Mouse (Mus musculus): ENCODE measurements around the gene Vmn1r218.
"Not testable (repeated sequence)": the region's sequence is repeated elsewhere in the genome, so short reads cannot be mapped to it uniquely, and the experiment has no call there.

The Vmn1r218 gene

DNA sequence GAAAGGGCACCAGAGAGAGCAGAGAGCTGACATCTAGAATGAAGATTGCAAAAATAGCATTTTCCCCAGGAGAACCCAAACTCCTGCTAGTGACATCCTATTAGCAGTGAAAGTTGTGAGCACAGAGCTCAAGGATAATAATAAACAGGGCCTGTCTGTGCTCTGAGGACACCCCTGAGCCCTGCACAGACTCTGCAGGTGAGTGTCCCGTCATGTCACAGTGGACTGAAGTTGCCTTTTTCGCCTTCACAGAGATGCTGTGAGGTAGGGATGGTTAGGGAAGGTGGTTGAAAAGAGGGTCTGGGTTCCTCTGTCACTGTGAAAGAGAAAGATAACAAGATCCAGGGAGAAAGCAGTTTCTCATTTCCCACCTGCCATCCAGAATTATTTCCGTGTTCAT lies at the start of gene Vmn1r218:
Vmn1r218 (plus strand) TSS at position 57 of the 400 bp plus-strand sequence.
- no peak for DNase-seq (ENCODE audit: low read depth in 2 of 2, low spot score in 2 of 2)

DNA sequence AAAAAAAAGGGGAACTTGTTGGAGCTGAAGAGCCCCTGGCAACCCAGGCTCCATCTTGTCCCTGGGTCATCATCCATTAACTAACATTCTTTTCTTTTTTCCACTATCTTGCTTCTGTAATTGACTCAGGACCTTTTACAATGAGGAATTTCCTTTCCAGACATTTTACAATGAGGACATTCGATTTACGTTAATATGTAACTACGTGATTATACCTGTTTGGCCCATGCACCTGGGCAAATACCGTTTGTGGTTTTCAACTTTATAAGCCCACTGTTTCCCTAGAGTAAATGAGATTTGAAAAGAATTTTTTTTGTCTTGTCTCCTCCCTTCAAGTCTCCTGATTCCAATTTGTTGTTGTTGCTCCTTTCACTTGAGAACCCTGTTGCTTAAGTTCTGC lies 38.6 kb upstream of the Vmn1r218 start:
- DNase-seq (ENCODE audit: low read depth in 2 of 2, low spot score in 2 of 2): no peak

DNA sequence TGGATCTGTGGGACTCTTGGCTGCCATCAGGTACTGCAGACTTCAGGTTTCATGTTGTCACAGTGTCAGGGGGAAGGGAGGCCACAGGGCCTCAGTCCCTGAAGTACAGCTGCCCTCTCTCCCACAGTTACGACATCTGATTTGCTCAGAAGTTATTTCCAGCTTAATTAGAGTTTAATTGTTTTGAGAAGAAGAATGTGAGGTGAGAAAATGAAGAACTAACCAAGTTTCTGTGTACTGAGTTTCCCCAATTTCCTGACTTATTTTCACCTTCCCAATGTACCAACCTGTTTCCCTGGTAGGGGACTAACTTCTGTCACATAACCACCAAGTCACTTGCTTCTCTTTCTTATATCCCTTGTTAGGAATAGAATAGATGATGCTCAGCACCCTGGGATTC lies 14.8 kb upstream of the Vmn1r218 start, which contains the start of gene Vmn1r217:
Vmn1r217 (minus strand) TSS at position 101 of the 400 bp plus-strand sequence.
- not testable (repeated sequence) for DNase-seq (ENCODE audit: low read depth in 2 of 2, low spot score in 2 of 2)

DNA sequence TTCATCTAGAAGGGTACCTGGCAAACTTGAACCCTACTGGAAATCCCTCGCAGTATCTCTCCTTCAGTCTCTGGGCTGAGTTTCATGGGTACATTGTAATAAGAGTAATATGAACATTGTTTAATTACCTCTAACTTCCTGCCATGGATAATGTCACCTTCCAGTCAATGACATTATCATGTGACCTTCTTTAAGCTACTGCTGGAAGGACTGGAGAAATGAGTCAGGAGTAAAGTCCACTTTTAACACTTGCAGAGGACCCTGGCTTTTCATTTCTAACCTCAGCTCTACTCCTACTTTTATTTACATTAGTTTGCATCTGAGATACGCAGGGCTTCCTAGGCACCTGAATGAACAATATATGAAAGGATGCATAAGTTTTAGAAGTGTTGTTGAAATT lies 12.3 kb upstream of the Vmn1r218 start:
- DNase-seq (ENCODE audit: low read depth in 2 of 2, low spot score in 2 of 2): no peak

DNA sequence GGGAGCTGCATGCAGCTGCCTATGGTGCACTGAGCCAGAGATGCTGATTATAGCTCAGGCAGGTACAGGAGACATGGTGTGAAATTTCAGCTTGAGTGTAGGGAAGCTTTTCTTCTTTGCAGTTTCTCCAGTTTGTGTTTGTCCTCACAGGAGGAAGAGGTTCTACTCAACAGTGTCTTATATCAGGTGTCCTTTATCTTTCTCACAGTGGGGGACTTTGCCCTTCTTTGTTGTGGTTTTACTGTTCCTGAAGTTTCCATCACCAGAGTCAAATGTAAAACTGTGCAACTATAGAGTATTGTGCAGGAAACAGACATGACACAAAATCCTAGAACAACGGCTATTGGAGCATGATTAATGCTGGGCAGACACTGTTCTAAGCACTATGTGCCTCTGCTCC lies 546 bp downstream of the Vmn1r218 start:
- no peak for DNase-seq (ENCODE audit: low read depth in 2 of 2, low spot score in 2 of 2)

DNA sequence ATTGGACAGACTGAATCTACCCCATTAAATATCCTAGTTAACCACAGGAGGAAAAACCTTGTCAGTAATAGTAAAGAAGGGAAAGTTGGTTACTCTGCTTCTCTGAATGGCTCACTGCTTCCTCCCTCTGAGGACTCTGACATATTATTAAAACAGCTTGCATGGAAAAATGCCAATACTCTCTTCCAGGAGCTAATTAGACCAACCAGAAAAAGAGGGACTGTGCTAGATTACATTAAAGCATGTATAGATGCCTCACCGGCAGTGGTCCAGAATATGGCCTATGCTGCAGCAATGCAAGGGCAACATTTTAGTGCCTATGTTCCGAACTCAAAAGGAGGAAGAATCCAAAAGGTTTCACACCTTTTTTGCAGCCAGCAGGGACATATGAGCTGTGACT lies 5.9 kb downstream of the Vmn1r218 start:
- DNase-seq (ENCODE audit: low read depth in 2 of 2, low spot score in 2 of 2): no peak

DNA sequence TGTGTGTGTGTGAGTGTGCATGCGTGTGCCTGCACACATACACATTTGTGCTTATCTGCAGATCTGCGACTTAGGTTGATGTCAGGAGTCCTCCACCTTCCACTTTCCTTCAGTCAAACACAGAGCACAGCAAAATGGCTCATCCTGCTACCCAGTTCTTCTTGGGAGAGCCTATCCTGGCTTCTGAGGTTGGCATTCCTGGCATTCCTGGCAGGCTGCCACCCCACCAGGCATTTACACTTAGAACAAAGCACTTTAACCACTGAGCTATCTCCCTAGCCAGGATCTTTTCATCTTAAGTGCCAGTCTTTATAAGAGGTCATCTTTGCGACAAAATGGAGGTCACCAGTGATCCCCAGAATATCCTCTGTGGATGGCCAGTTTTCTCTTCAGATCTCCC lies 24.9 kb downstream of the Vmn1r218 start:
- DNase-seq (ENCODE audit: low read depth in 2 of 2, low spot score in 2 of 2): no peak

DNA sequence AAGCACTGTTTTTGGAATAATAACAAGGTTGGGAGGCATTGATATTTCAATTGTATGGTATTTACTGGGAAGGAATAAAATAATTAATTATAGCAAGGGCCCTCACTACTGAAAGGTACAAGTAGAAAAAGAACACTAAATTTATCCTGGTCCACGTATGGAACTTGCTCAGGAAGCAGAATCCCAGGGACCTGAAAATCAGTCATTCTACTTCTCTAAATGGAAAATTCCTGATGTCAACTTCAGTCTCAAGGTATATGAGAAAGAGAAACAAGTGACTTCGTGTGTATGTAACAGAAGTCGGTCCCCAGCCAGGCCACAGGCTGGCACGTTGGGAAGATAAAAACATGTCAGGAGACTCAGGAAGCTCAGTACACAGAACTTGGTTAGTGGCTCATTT lies 26.1 kb downstream of the Vmn1r218 start, which contains the start of gene Vmn1r219:
Vmn1r219 (plus strand) TSS at position 301 of the 400 bp plus-strand sequence.
- no peak for DNase-seq (ENCODE audit: low read depth in 2 of 2, low spot score in 2 of 2)

DNA sequence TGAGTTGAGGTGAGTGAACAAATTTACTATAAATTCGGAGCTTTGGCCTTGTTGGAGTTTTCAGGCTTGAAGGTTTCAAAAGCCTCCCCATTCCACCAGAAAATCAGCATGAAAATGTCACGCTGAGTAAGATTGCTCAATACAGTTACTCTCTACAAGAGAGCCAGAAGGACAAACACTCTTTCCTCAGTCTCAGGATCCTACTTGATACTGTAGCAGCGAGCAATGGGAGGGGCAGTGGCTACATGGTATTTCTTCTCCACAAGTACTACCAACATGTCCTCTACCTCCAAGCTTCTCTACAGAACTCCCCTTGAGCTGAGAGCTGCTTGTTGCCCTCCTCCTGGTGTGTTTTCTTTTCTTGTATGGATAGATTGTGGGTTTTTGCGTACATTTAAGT lies 33.5 kb downstream of the Vmn1r218 start:
- not testable (repeated sequence) for DNase-seq (ENCODE audit: low read depth in 2 of 2, low spot score in 2 of 2)

DNA sequence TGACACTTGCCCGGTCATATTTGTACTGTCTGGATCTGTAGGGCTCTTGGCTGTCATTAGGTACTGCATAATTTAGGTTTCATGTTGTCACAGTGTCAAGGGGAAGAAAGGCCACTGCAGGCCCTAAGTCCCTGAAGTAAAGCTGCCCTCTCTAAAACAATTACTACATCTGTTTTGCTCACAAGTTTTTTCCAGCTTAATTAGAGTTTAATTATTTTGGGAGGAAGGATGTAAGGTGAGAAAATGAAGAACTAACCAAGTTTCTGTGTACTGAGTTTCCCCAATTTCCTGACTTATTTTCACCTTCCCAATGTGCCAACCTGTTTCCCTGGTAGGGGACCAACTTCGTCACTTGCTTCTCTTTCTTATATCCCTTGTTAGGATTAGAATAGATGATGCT lies 54.9 kb downstream of the Vmn1r218 start, which contains the start of gene Vmn1r220:
Vmn1r220 (minus strand) TSS at position 101 of the 400 bp plus-strand sequence.
- no peak for DNase-seq (ENCODE audit: low read depth in 2 of 2, low spot score in 2 of 2)
